Mouse (Mus musculus) bone marrow macrophage, adult 2 months (primary cell): ENCODE data around the gene Lce1c. TPM values are rescaled to one million over a fixed set of nuclear protein-coding genes. Genes with fewer than 3 reads are reported as not detected.

ENCODE experiments used
- H3K27ac ChIP-seq: 2 replicates; pipeline ENCODE4 v1.5.1; 2012; ENCODE audit warnings: low read depth, low read length; ENCODE audit not compliant: insufficient read depth
- H3K4me1 ChIP-seq: 2 replicates; pipeline ENCODE4 v1.6.1; 2012; ENCODE audit warnings: low read length; ENCODE audit not compliant: control insufficient read depth, insufficient read depth
- H3K4me3 ChIP-seq: 2 replicates; pipeline ENCODE4 v1.5.1; 2012; ENCODE audit warnings: mild to moderate bottlenecking, low read length, moderate library complexity; ENCODE audit not compliant: insufficient read depth
- CTCF ChIP-seq: IDR thresholded peaks from 2 replicates; pipeline ENCODE4 v1.5.1; 2012; ENCODE audit warnings: low read depth, mild to moderate bottlenecking, low read length, moderate library complexity
- POLR2A ChIP-seq: IDR thresholded peaks from 2 replicates; pipeline ENCODE4 v1.6.1; 2012; ENCODE audit warnings: mild to moderate bottlenecking, low read depth, low read length, borderline replicate concordance
- polyA plus RNA-seq: library from polyadenylated mRNA; stranded (reverse); fragments of >200 nt; gene quantifications from 2 replicates; pipeline ENCODE4 v1.2.4, GENCODE M21; 2012; ENCODE audit not compliant: missing spikeins, insufficient read depth, insufficient read length

The Lce1c gene
- polyA plus RNA-seq, 1 experiment: not detected

DNA sequence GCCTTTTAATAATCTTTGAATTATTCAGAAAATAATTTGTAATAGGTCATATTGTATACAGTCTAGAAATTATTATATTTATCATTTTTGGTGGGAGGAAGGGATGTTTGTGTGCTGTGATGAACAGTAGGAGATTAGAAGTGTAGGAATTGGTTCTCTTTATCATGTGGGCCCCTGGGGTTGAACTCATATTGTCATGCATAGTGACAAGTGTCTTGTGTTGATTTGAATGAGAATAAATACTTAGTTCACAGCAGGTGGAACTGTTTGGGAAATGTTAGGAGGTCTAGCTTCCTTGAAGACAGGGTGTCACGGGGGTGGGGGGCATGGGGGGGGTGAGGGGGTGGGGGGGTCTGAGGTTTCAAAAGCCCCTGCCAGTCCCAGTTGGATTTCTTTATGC, 15.6 kb downstream of the Lce1c start:
- H3K4me3 ChIP-seq: no peak overlapping the region
- TF ChIP-seq CTCF (no peak), POLR2A (no peak)
- no peak overlapping the region for H3K27ac ChIP-seq

GRCm38 (mm10) chr3:92708974-92709373, 29.9 kb downstream of the Lce1c start, which contains the start of gene Lce1e:
Gene Lce1e (minus strand): TSS chr3:92709074.
- TF ChIP-seq CTCF (no peak), POLR2A (no peak)
- no peak within 1 kb of the TSS for H3K4me3 ChIP-seq
- no peak within 1 kb of the TSS for H3K27ac ChIP-seq
- no peaks in the 10 kb centered on the region for H3K4me1 ChIP-seq

More for the DNA sequence above, 15.6 kb downstream of the Lce1c start:
- no peaks in the 10 kb centered on the region for H3K4me1 ChIP-seq

GRCm38 (mm10) chr3:92715122-92715521, 36.1 kb downstream of the Lce1c start:
- no peak overlapping the region for H3K27ac ChIP-seq
- no peaks in the 10 kb centered on the region for H3K4me1 ChIP-seq
- H3K4me3 ChIP-seq: no peak overlapping the region
- TF ChIP-seq POLR2A (no peak), CTCF (no peak)

GRCm38 (mm10) chr3:92720250-92720649, 41.2 kb downstream of the Lce1c start, which contains the start of gene Lce1f:
Gene Lce1f (minus strand): TSS chr3:92720350.
- no peak for TF ChIP-seq CTCF
- no peak for TF ChIP-seq POLR2A
- Histone ChIP-seq H3K4me1 (no peaks in the 10 kb centered on the region), H3K4me3 (no peak within 1 kb of the TSS), H3K27ac (no peak within 1 kb of the TSS)

GRCm38 (mm10) chr3:92722631-92723030, 43.6 kb downstream of the Lce1c start:
- TF ChIP-seq CTCF: no peak
- no peak for TF ChIP-seq POLR2A
- no peaks in the 10 kb centered on the region for H3K4me1 ChIP-seq
- H3K4me3 ChIP-seq: no peak overlapping the region
- no peak overlapping the region for H3K27ac ChIP-seq

Other genes starting within 250 kb of the Lce1c start
- 4.2 and 17.1 TPM in 2 replicates for gene Gm9774, start 249.8 kb upstream of the Lce1c start, polyA plus RNA-seq
- not detected in 2 replicates for gene Sprr2k, start 246.7 kb upstream of the Lce1c start, polyA plus RNA-seq
- gene Sprr1b, start 240.5 kb upstream of the Lce1c start, polyA plus RNA-seq: not detected in 2 replicates
- not detected in 2 replicates for gene Sprr3, start 220.5 kb upstream of the Lce1c start, polyA plus RNA-seq
- not detected in 2 replicates for gene Sprr1a, start 193.4 kb upstream of the Lce1c start, polyA plus RNA-seq
- gene Sprr4, start 178.8 kb upstream of the Lce1c start, polyA plus RNA-seq: not detected in 2 replicates
- not detected in 2 replicates for gene 2310046K23Rik, start 144.7 kb upstream of the Lce1c start, polyA plus RNA-seq
- gene Ivl, start 105.5 kb upstream of the Lce1c start, polyA plus RNA-seq: not detected in 2 replicates
- not detected in 2 replicates for gene Smcp, start 90.2 kb upstream of the Lce1c start, polyA plus RNA-seq
- not detected in 2 replicates for gene 2210017I01Rik, start 71.8 kb upstream of the Lce1c start, polyA plus RNA-seq
- gene Lce6a, start 57.6 kb upstream of the Lce1c start, polyA plus RNA-seq: not detected in 2 replicates
- gene Lce1a1, start 30.9 kb upstream of the Lce1c start, polyA plus RNA-seq: not detected in 2 replicates
- not detected in 2 replicates for gene Lce1b, start 22.3 kb upstream of the Lce1c start, polyA plus RNA-seq
- not detected in 2 replicates for gene Lce1a2, start 8.9 kb upstream of the Lce1c start, polyA plus RNA-seq
- not detected in 2 replicates for gene Lce1d, start 8.0 kb downstream of the Lce1c start, polyA plus RNA-seq
- not detected in 2 replicates for gene Lce1e, start 29.8 kb downstream of the Lce1c start, polyA plus RNA-seq
- gene Lce1f, start 41.1 kb downstream of the Lce1c start, polyA plus RNA-seq: not detected in 2 replicates
- not detected in 2 replicates for gene Gm38119, start 59.8 kb downstream of the Lce1c start, polyA plus RNA-seq
- gene Lce1g, start 73.1 kb downstream of the Lce1c start, polyA plus RNA-seq: not detected in 2 replicates
- not detected in 2 replicates for gene Lce1h, start 85.8 kb downstream of the Lce1c start, polyA plus RNA-seq
- gene Lce1i, start 99.7 kb downstream of the Lce1c start, polyA plus RNA-seq: not detected in 2 replicates
- gene Lce1j, start 111.3 kb downstream of the Lce1c start, polyA plus RNA-seq: not detected in 2 replicates
- not detected in 2 replicates for gene Lce1k, start 128.6 kb downstream of the Lce1c start, polyA plus RNA-seq
- not detected in 2 replicates for gene Kprp, start 148.0 kb downstream of the Lce1c start, polyA plus RNA-seq
- gene Lce1l, start 172.0 kb downstream of the Lce1c start, polyA plus RNA-seq: not detected in 2 replicates
- not detected in 2 replicates for gene 2310050C09Rik, start 191.0 kb downstream of the Lce1c start, polyA plus RNA-seq
- not detected in 2 replicates for gene Lce3a, start 247.0 kb downstream of the Lce1c start, polyA plus RNA-seq